Mouse (Mus musculus) heart, adult 2 months (tissue): ENCODE measurements at regions not wholly inside any gene's neighbourhood (a gene's known extent, or its start where the extent isn't known, plus 50 kb on each side); places are given as distances from the start of the nearest gene placed in this dataset.

Experiments used
- DNase-seq, 2 experiments: peaks; one replicate each; pipeline ENCODE4 v3.0.0; 2021
- H3K27ac ChIP-seq: fragments of 200-600 bp; 2 replicates; pipeline ENCODE4 v1.8.1; 2022
- H3K27me3 ChIP-seq: fragments of 200-500 bp; 2 replicates; pipeline ENCODE4 v1.6.1; 2012; ENCODE audit warnings: mild to moderate bottlenecking, low read length, inconsistent platforms, mixed read lengths; ENCODE audit not compliant: control insufficient read depth, insufficient read depth
- H3K36me3 ChIP-seq: fragments of 200-500 bp; 2 replicates; pipeline ENCODE4 v1.6.1; 2012; ENCODE audit warnings: low read length, inconsistent platforms; ENCODE audit not compliant: control insufficient read depth, insufficient read depth
- H3K4me1 ChIP-seq: fragments of 200-500 bp; 2 replicates; pipeline ENCODE4 v1.6.1; 2011; ENCODE audit warnings: low read length; ENCODE audit not compliant: control insufficient read depth, insufficient read depth
- H3K4me3 ChIP-seq: fragments of 200-600 bp; 2 replicates; pipeline ENCODE4 v1.8.1; 2022
- H3K79me2 ChIP-seq: fragments of 200-500 bp; replicated peaks from 2 replicates; pipeline ENCODE4 v1.6.1; 2012; ENCODE audit warnings: mild to moderate bottlenecking, inconsistent platforms, low read length, moderate library complexity, mixed read lengths; ENCODE audit not compliant: control insufficient read depth, insufficient read depth
- H3K9ac ChIP-seq: fragments of 200-500 bp; 2 replicates; pipeline ENCODE4 v1.6.1; 2012; ENCODE audit warnings: low read depth, mild to moderate bottlenecking, control low read depth, inconsistent platforms, low read length, mixed read lengths
- CTCF ChIP-seq: fragments of 200-600 bp; IDR thresholded peaks from 2 replicates; pipeline ENCODE4 v1.8.1; 2022; ENCODE audit warnings: antibody characterized with exemption, mild to moderate bottlenecking, moderate library complexity
- EP300 ChIP-seq: fragments of 200-500 bp; IDR thresholded peaks from 2 replicates; pipeline ENCODE4 v1.6.1; 2011; ENCODE audit warnings: low read depth, low read length, control low read depth; ENCODE audit not compliant: insufficient read depth
- POLR2A ChIP-seq: fragments of 200-500 bp; IDR thresholded peaks from 2 replicates; pipeline ENCODE4 v1.6.1; 2011; ENCODE audit warnings: mild to moderate bottlenecking, low read depth, low read length, control low read depth; ENCODE audit not compliant: insufficient read depth
- WGBS: fragments of 180-500 bp; shearing (Covaris S2); methylation state at CpG from one replicate; pipeline ENCODE4 v1.1.7; 2018; 5-methylcytosine and 5-hydroxymethylcytosine counted together
- intact Hi-C: fragments of 180-260 bp; cut with DNase I; formaldehyde crosslinking; loops from one replicate; pipeline ENCODE4 v1.15.1; 2025

- H3K4me3 ChIP-seq, result no peak overlapping the region
- TF ChIP-seq EP300 (no peak), POLR2A (no peak), CTCF (no peak)
- H3K36me3 ChIP-seq, result no peaks in the 10 kb centered on the region
- H3K79me2 ChIP-seq, result no peaks in the 10 kb centered on the region
- H3K27me3 ChIP-seq, result no peaks in the 10 kb centered on the region
- no peak overlapping the region for H3K27ac ChIP-seq
- no peak for DNase-seq
- 35% methylated on average over 1 of the region's 1 CpGs for WGBS
- intact Hi-C loops, result no loop called here
- no peak overlapping the region for H3K9ac ChIP-seq
- no peaks in the 10 kb centered on the region for H3K4me1 ChIP-seq
Observed at GRCm38 (mm10) chr16:27507212-27507611, 118.5 kb downstream of the Ccdc50 start.

GRCm38 (mm10) chr16:27523527-27524121, 135.0 kb downstream of the Ccdc50 start:
- Histone ChIP-seq H3K27ac (no peak overlapping the region), H3K9ac (no peak overlapping the region), H3K4me1 (no peaks in the 10 kb centered on the region), H3K36me3 (no peaks in the 10 kb centered on the region), H3K27me3 (no peaks in the 10 kb centered on the region), H3K4me3 (no peak overlapping the region), H3K79me2 (no peaks in the 10 kb centered on the region)
- peak in 1 of 2 experiments; percentile 2 for DNase-seq
- 15% methylated on average over 8 of the region's 8 CpGs for WGBS
- no peak for TF ChIP-seq POLR2A
- no peak for TF ChIP-seq EP300
- no peak for TF ChIP-seq CTCF
- intact Hi-C loops, result no loop called here

- no peak overlapping the region for H3K27ac ChIP-seq
- DNase-seq, result no peak
- no peaks in the 10 kb centered on the region for H3K27me3 ChIP-seq
- H3K79me2 ChIP-seq, result no peaks in the 10 kb centered on the region
- intact Hi-C loops, result no loop called here
- no peaks in the 10 kb centered on the region for H3K36me3 ChIP-seq
- TF ChIP-seq POLR2A (no peak), CTCF (no peak), EP300 (no peak)
- no peak overlapping the region for H3K9ac ChIP-seq
- 22% methylated on average over 1 of the region's 1 CpGs for WGBS
- H3K4me3 ChIP-seq, result no peak overlapping the region
- no peaks in the 10 kb centered on the region for H3K4me1 ChIP-seq
Observed at GRCm38 (mm10) chr16:27526669-27527068, 138.0 kb downstream of the Ccdc50 start.

GRCm38 (mm10) chr16:27530634-27531033, 142.0 kb downstream of the Ccdc50 start:
- DNase-seq, result no peak
- Histone ChIP-seq H3K27ac (no peak overlapping the region), H3K27me3 (no peaks in the 10 kb centered on the region), H3K4me3 (no peak overlapping the region), H3K36me3 (no peaks in the 10 kb centered on the region), H3K9ac (no peak overlapping the region), H3K79me2 (no peaks in the 10 kb centered on the region), H3K4me1 (no peaks in the 10 kb centered on the region)
- intact Hi-C loops, result no loop called here
- 77% methylated on average over 4 of the region's 4 CpGs for WGBS
- no peak for TF ChIP-seq POLR2A
- no peak for TF ChIP-seq EP300
- TF ChIP-seq CTCF, result no peak
